Mouse (Mus musculus) forebrain, embryonic 15.5 days (tissue): ENCODE results near the gene F12. TPM values are rescaled to one million over a fixed set of nuclear protein-coding genes. Genes with fewer than 3 reads are reported as not detected.

Source experiments
- ATAC-seq: fragments of 200-750 bp; cut with Nextera tagmentation; replicated peaks from 2 replicates; pipeline ENCODE4 v1.8.0; 2017; ENCODE audit warnings: mild to moderate bottlenecking, moderate TSS enrichment, moderate library complexity
- H3K27ac ChIP-seq: fragments of 300-500 bp; sonication (generic); replicated peaks from 2 replicates; pipeline ENCODE4 v1.5.1; 2015; ENCODE audit warnings: mild to moderate bottlenecking, inconsistent platforms
- H3K27me3 ChIP-seq: fragments of 300-500 bp; sonication (generic); 2 replicates; pipeline ENCODE4 v1.6.1; 2015; ENCODE audit warnings: inconsistent platforms
- H3K36me3 ChIP-seq: fragments of 300-500 bp; sonication (generic); 2 replicates; pipeline ENCODE4 v1.6.1; 2015; ENCODE audit warnings: mild to moderate bottlenecking, inconsistent platforms
- H3K4me1 ChIP-seq: fragments of 300-500 bp; sonication (generic); 2 replicates; pipeline ENCODE4 v1.6.1; 2015; ENCODE audit warnings: inconsistent platforms
- H3K4me2 ChIP-seq: fragments of 300-500 bp; sonication (generic); replicated peaks from 2 replicates; pipeline ENCODE4 v1.6.1; 2015; ENCODE audit warnings: mild to moderate bottlenecking, inconsistent platforms
- H3K4me3 ChIP-seq: fragments of 300-500 bp; sonication (generic); 2 replicates; pipeline ENCODE4 v1.5.1; 2015; ENCODE audit warnings: mild to moderate bottlenecking, inconsistent platforms
- H3K9ac ChIP-seq: fragments of 300-500 bp; sonication (generic); replicated peaks from 2 replicates; pipeline ENCODE4 v1.6.1; 2015; ENCODE audit warnings: mild to moderate bottlenecking, inconsistent platforms
- H3K9me3 ChIP-seq: fragments of 300-500 bp; sonication (generic); 2 replicates; pipeline ENCODE4 v1.6.1; 2016; ENCODE audit warnings: inconsistent platforms
- WGBS: fragments of 180-500 bp; shearing (Covaris S2); methylation state at CpG from one replicate; pipeline ENCODE4 v1.1.7; 2015; ENCODE audit warnings: mixed read lengths; 5-methylcytosine and 5-hydroxymethylcytosine counted together
- polyA plus RNA-seq: library from polyadenylated mRNA; unstranded; fragments of >200 nt; fragmentation: Nextera tagmentation; extraction: Ambion mirVana; gene quantifications from 2 replicates; pipeline ENCODE4 v1.2.1, GENCODE M21; 2015

The F12 gene
- polyA plus RNA-seq, 1 experiment from 2014 or later = not detected

DNA sequence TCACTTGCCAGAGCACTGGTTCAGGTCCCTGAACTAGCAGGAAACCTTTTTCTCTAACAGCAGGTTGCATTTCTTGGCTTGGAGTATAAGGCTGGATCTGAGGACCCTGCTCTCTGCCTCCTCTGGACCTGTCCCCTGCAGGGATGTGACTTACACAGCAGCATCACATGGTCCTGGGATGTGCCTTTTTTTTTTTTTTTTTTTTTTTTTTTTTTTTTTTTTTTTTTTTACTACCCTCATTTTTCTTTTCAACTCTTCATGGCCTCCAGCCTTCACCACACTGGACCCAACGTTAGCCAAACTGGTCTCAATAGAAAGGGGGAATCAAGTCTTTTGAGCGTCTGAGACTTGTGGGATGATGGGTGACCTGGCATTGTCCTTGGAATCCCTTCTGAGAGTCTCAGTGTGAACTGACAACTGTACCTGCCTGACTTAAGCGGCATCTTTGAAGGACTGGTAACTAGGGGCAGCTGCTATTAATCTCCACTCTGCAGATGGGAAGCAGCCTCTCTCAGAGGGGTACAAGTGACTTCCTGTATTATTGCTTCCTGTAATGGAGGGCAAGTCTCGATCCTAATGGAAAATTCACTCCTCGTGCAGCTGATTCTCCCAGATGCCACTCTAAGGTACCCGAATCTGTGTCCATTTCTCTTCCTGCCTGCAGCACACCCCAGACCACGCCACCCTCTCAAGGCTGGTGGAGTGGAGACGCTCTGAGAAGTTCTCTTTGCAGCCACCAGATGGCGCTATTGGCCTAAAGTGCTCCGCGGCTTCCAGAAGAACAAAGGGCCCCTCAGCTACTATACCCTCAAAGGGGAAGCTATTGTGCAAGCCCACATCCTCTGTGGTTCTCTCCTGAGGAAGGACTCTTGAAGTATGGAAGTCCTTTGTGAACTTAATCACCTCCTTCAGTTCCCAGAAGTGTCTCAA is 21.5 kb downstream of the F12 start:
- H3K4me1 ChIP-seq = peaks cover 18% of the 10 kb centered on the region
- no peaks in the 10 kb centered on the region for H3K9me3 ChIP-seq
- peak overlapping the region; percentile 9; the same call in 1 of the 2 replicates for H3K4me2 ChIP-seq
- peak overlapping the region; percentile 71 for H3K27ac ChIP-seq
- no peaks in the 10 kb centered on the region for H3K36me3 ChIP-seq
- no peaks in the 10 kb centered on the region for H3K27me3 ChIP-seq
- H3K9ac ChIP-seq = 0 out of 2 replicates have a peak overlapping the region, but pooled peaks have one; percentile 2
- no peak overlapping the region for H3K4me3 ChIP-seq
- peak; percentile 93 for ATAC-seq
- 13% methylated on average over 11 of the region's 11 CpGs for WGBS

DNA sequence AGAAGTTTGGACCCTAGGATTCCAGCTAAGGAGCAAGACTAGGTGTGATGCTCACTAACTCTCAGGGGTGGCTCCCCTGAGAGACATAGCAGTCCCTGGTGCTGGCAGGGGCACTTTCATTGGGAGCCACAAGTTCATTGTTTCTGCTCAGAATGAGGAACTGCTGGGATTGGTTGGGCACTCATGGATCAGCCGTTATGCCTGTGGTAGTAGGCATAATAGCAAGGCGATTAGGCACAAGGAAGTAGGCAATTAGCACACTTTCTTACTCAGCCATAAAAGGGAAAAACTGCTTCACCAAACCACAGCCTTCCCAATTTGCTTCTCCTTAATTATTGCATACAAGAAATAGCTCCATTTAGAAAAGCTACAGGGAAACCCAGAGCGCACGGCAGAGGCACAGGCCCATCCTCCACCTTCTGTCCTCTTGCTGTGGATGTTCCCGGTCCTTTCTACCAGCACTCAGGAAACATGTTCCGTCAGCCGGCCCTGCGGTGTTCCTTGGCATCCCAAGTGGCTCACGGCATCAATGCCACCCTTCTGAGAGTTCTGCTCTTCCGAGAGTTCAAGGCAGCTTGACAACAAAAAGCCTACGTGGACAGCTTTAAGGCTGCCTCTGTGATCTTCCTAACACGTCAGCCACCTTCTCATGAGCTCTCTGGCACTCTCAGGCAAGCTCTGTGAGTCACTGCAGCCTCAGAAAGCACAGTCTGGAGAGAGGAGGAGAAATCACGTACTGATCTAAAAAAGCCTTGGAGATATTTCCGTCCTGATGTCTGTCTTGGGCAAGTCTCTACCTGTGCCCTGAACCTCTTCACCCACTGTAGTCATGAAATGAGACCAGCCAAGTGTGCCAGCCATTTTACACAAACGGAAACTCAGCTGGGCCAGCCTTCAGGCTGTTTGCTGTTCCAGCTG is 22.4 kb downstream of the F12 start:
- no peak overlapping the region for H3K4me2 ChIP-seq
- WGBS = 43% methylated on average over 15 of the region's 15 CpGs
- no peak overlapping the region for H3K27ac ChIP-seq
- no peak overlapping the region for H3K4me3 ChIP-seq
- no peaks in the 10 kb centered on the region for H3K27me3 ChIP-seq
- no peaks in the 10 kb centered on the region for H3K9me3 ChIP-seq
- ATAC-seq = no peak
- H3K9ac ChIP-seq = no peak overlapping the region
- no peaks in the 10 kb centered on the region for H3K36me3 ChIP-seq
- peaks cover 18% of the 10 kb centered on the region for H3K4me1 ChIP-seq

DNA sequence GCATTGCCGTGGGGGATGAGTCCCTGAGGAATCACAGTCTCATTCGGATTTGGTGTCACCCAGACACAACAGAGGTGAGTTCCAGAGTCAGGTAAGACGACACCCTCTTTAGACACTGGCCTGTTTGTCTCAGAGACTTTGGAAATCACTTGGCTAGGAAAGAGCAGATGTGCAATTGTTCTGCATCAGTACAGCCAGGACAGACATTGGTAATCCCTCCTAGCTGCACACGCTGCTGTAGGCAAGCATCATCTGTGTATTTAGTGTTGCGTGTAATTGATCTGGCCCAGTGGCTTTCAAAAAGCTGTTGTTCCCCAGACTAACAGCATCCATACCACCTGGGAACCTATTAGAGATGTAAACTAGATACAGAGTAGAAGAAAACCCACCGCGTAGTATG is 23.3 kb downstream of the F12 start:
- no peak overlapping the region for H3K4me3 ChIP-seq
- H3K9me3 ChIP-seq = no peaks in the 10 kb centered on the region
- no peak overlapping the region for H3K9ac ChIP-seq
- peaks cover 18% of the 10 kb centered on the region for H3K4me1 ChIP-seq
- H3K27me3 ChIP-seq = no peaks in the 10 kb centered on the region
- no peak for ATAC-seq
- H3K4me2 ChIP-seq = no peak overlapping the region
- no peaks in the 10 kb centered on the region for H3K36me3 ChIP-seq
- H3K27ac ChIP-seq = no peak overlapping the region
- 70% methylated on average over 7 of the region's 7 CpGs for WGBS

DNA sequence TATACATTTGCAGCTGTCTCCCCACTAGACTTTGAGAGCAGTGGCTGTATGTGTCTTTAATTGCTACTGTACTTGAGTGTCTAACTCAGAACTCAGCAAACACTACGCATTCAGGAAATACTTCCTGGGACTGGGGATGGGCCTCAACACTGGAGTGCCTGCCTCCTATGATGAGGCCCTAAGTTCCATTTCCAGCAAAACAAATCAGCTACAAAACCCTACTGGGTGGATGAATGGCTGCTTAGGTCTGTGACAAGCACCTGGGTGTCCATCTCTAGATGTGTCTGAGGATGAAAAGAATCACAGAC is 26.6 kb downstream of the F12 start:
- no peaks in the 10 kb centered on the region for H3K36me3 ChIP-seq
- H3K4me3 ChIP-seq = no peak overlapping the region
- H3K27me3 ChIP-seq = no peaks in the 10 kb centered on the region
- no peak overlapping the region for H3K27ac ChIP-seq
- H3K4me2 ChIP-seq = no peak overlapping the region
- 87% methylated on average over 1 of the region's 1 CpGs for WGBS
- no peaks in the 10 kb centered on the region for H3K9me3 ChIP-seq
- no peak for ATAC-seq
- H3K9ac ChIP-seq = no peak overlapping the region
- peaks cover 11% of the 10 kb centered on the region for H3K4me1 ChIP-seq

DNA sequence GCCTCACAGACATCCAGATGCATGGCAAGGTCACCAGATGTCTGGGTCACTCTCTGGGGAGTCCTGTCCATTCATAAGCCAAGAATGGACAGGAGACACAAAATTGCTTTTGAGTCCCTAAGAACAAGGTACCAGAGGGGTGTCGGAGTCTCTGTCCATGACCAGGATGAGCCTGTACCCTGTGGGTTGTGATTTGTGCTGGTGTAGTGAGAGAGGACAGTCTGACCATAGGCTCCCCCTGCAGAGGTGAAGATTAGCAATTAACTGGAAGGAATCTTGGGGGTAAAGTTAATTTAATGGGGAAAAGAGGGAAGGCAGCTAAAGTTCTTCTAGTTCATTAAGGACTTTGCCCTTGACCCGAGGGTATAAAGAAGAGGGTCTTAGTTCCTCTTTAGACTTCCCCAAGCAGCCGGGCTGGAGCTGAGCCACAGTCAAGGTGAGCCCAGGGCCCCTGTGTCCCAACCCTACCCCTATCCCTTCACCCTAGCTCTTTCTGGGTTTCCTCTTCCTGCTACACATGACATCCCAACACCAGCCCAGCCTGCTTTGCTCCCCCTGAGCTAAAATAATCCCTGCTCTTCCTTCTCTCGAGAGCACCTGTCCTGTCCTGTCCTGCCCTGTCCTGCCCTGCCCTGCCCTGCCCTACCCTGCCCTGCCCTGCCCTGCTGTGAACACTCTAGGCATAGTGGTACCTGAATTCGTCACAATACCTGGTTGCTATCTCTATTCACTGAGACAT is 27.1 kb downstream of the F12 start:
- WGBS = 56% methylated on average over 5 of the region's 5 CpGs
- Histone ChIP-seq H3K27ac (no peak overlapping the region), H3K9me3 (no peaks in the 10 kb centered on the region), H3K36me3 (no peaks in the 10 kb centered on the region), H3K4me1 (peaks cover 11% of the 10 kb centered on the region), H3K27me3 (no peaks in the 10 kb centered on the region), H3K9ac (no peak overlapping the region), H3K4me2 (no peak overlapping the region), H3K4me3 (no peak overlapping the region)
- no peak for ATAC-seq

DNA sequence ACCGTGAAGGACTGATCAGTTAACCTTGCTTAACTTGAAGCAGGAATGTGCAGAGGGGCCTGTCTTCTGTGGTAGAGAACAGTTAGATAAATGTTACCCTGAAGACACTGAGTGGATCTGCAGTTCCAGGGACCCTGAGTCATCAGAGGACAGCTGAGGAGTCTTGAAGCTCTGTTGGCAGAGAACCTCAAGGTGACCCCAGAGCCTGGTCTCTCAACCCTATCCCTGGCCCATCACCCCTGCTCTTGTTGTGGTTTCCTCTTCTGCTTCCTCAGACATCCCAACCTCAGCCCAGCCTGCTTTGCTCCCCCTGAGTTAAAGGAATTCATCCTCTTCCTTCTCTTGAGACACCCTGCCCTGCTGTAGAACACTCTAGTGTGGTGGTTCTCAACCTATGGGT is 28.5 kb downstream of the F12 start, which contains the start of gene Slc34a1:
Slc34a1 (plus strand) TSS at position 100 of the 400 bp plus-strand sequence.
- Histone ChIP-seq H3K4me3 (no peak within 1 kb of the TSS), H3K4me1 (no peaks in the 10 kb centered on the region), H3K9me3 (no peaks in the 10 kb centered on the region), H3K4me2 (no peak within 1 kb of the TSS), H3K27ac (no peak within 1 kb of the TSS), H3K27me3 (no peaks in the 10 kb centered on the region), H3K36me3 (no peaks in the 10 kb centered on the region), H3K9ac (no peak within 1 kb of the TSS)
- 85% methylated on average over 1 of the region's 1 CpGs for WGBS
- ATAC-seq = no peak

DNA sequence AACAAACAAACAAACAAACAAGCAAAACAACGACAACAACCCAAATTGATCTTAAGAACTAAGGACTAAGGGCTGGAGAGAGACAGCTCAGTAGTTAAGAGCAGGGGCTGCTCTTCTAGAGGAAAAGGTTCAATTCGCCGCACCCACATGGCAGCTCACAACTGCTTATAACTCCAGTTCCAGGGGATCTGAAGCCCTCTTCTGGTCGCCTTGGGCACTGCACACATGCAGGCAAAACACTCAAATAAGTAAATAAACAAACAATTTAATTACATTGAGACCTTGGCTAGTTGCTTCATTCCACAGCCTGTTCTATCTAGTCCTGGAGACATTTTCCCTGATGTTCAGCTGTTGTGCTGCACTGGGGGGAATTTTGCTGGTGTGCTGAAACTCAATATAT is 33.7 kb downstream of the F12 start:
- Histone ChIP-seq H3K9me3 (no peaks in the 10 kb centered on the region), H3K27me3 (no peaks in the 10 kb centered on the region), H3K36me3 (no peaks in the 10 kb centered on the region), H3K4me2 (no peak overlapping the region), H3K9ac (no peak overlapping the region), H3K27ac (no peak overlapping the region), H3K4me1 (no peaks in the 10 kb centered on the region), H3K4me3 (no peak overlapping the region)
- WGBS = 71% methylated on average over 4 of the region's 4 CpGs
- ATAC-seq = no peak

DNA sequence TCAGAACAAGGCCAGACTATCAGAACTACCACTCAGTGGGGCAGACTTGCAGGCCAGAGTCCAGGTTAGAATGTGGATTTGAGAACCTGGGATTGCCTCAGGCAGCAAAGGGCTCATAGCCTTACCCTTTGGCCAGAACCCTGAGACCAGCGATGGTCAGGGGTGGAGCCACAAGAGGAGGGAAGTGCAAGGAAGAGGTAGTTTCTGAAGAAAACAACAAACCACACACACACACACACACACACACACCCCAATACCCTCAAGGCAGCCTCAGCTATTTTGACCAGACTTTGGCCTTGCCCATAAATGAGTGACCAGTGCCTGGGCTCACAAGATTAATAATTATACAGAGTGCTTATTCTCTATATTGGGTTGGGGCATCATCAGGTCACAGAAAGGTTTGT is 35.0 kb downstream of the F12 start:
- Histone ChIP-seq H3K36me3 (no peaks in the 10 kb centered on the region), H3K9me3 (no peaks in the 10 kb centered on the region), H3K4me3 (no peak overlapping the region), H3K27me3 (no peaks in the 10 kb centered on the region), H3K27ac (no peak overlapping the region), H3K4me2 (no peak overlapping the region), H3K9ac (no peak overlapping the region), H3K4me1 (no peaks in the 10 kb centered on the region)
- no peak for ATAC-seq
- 73% methylated on average over 1 of the region's 1 CpGs for WGBS

DNA sequence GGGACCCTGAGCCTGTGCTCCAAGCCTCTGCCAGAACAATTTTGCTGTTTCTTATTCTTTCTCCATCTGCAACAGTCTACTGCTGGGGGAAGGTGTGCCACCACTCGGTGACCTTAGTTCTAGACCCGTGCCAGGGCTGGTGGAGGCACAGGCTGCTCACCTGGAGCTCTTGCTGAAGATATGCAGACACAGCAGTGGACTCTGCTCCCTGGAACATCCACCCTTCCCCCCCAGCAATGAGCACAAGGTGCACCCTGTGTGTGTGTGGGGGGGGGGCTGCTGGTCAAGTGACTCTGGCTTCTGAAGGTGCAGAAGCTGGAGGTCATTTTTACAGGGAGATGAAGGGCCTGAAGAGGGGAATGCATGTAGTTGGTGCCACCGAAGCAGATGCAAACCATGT is 35.9 kb downstream of the F12 start:
- Histone ChIP-seq H3K9me3 (no peaks in the 10 kb centered on the region), H3K9ac (no peak overlapping the region), H3K27me3 (no peaks in the 10 kb centered on the region), H3K4me1 (no peaks in the 10 kb centered on the region), H3K4me3 (no peak overlapping the region), H3K27ac (no peak overlapping the region), H3K4me2 (no peak overlapping the region), H3K36me3 (no peaks in the 10 kb centered on the region)
- no peak for ATAC-seq
- 85% methylated on average over 3 of the region's 3 CpGs for WGBS

DNA sequence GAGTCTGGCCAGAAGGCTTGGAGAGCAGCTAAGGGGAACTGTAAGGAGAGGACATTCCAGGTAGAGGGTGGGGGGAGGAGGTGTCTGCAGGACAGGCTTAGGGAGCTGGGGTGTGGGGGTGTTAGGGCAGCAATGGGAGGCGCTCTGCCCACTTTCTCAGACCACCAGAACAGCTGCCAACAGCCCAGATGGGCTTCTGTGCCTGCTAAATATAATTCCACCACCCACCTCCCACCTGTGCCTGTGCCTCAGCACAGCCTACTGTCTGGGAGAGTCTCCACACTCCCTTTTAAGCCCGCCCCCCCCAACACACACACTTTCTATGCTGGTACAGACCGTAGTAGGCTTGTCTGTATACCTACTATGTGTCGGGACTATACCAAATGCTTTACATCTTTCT is 44.8 kb downstream of the F12 start:
- Histone ChIP-seq H3K36me3 (no peaks in the 10 kb centered on the region), H3K4me2 (no peak overlapping the region), H3K27ac (no peak overlapping the region), H3K9ac (no peak overlapping the region), H3K4me3 (no peak overlapping the region), H3K27me3 (peaks cover 31% of the 10 kb centered on the region), H3K4me1 (no peaks in the 10 kb centered on the region), H3K9me3 (no peaks in the 10 kb centered on the region)
- no peak for ATAC-seq
- 87% methylated on average over 4 of the region's 4 CpGs for WGBS

DNA sequence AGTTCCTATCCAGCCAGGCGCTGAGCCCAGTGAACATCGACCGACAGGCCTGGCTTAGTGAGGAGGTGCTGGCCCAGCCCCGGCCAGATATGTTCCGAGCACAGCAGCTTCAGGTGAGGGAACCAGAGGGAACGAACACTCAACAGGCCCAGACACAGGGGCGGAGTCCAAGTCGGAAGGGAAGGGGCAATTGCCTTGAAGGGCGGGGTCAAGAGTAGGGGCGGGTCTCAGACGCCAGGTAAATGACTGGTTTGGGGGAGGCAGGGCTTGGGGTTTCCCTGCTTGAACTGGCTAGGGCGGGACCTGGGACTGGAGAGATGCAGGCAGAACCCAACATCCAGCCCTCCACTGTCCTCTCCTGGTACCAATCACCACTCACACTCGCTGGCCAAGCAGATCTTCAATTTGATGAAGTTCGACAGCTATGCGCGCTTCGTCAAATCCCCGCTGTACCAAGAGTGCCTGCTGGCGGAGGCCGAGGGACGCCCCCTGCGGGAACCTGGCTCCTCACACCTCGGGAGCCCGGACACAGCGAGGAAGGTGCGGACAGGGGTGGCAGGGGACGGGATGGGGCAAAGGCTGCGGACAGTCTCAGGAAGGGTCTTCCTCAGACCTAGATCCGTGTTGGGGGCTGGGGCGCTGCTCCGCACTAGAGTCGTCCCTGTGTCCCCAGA is 47.5 kb downstream of the F12 start:
- 6% methylated on average over 32 of the region's 32 CpGs for WGBS
- H3K27me3 ChIP-seq = peaks cover 34% of the 10 kb centered on the region

More for the DNA sequence above, 47.5 kb downstream of the F12 start:
- Histone ChIP-seq H3K9ac (no peak overlapping the region), H3K4me1 (no peaks in the 10 kb centered on the region), H3K27ac (no peak overlapping the region), H3K4me3 (no peak overlapping the region), H3K4me2 (no peak overlapping the region), H3K36me3 (no peaks in the 10 kb centered on the region), H3K9me3 (no peaks in the 10 kb centered on the region)
- no peak for ATAC-seq
